ENCODE assay signal across 8 mouse cellular contexts in genomic region chr6:28422651-28423290, GRCm38 (mm10). TPM values are rescaled to one million over a fixed set of nuclear protein-coding genes. Genes with fewer than 3 reads are reported as not detected.
DNase-seq lines count a peak whose midpoint lies in the region; ATAC-seq lines count a peak whose summit lies in the region.

No protein-coding gene starts in this region.

- 72% methylated on average over 15 of the region's 15 CpGs for WGBS in forebrain, embryonic 12.5 days
- WGBS in liver, embryonic 13.5 days (ENCODE audit: insufficient replicate concordance), result 62% methylated on average over 15 of the region's 15 CpGs

- peaks cover 72% of the 10 kb centered on the region for H3K4me1 ChIP-seq in erythroblast, embryonic 14.5 days (ENCODE audit: control insufficient read depth)
- H3K4me1 ChIP-seq in forebrain, embryonic 12.5 days, result peaks cover 36% of the 10 kb centered on the region
- H3K4me1 ChIP-seq in liver, embryonic 13.5 days (replicated peaks), result peaks cover 67% of the 10 kb centered on the region

- H3K9me3 ChIP-seq in erythroblast, embryonic 14.5 days (ENCODE audit: control insufficient read depth, low read length), result no peaks in the 10 kb centered on the region
- H3K9me3 ChIP-seq in forebrain, embryonic 12.5 days, result no peaks in the 10 kb centered on the region
- no peaks in the 10 kb centered on the region for H3K9me3 ChIP-seq in liver, embryonic 13.5 days (replicated peaks)

- peak; percentile 68 for DNase-seq in 3T3-L1 (ENCODE audit: low read depth, low spot score)
- DNase-seq in liver, embryonic 13.5 days, result no peak
- DNase-seq in urinary bladder, postnatal 25 days (ENCODE audit: low spot score), result no peak
- DNase-seq in adrenal gland, postnatal 36 days, result no peak
- no peak for DNase-seq in layer of hippocampus, adult 9-10 months (ENCODE audit: low spot score)

- peaks cover 69% of the 10 kb centered on the region for H3K36me3 ChIP-seq in erythroblast, embryonic 14.5 days (ENCODE audit: control insufficient read depth)
- peaks cover 23% of the 10 kb centered on the region for H3K36me3 ChIP-seq in forebrain, embryonic 12.5 days (replicated peaks)
- peaks cover 45% of the 10 kb centered on the region for H3K36me3 ChIP-seq in liver, embryonic 13.5 days

- no peak overlapping the region for H3K9ac ChIP-seq in forebrain, embryonic 12.5 days
- H3K9ac ChIP-seq in liver, embryonic 13.5 days, result peak overlapping the region; percentile 99

- ATAC-seq in erythroblast, adult 5-6 weeks (replicated peaks; ENCODE audit: low FRiP score, poor library complexity, severe bottlenecking), result no peak
- ATAC-seq in forebrain, embryonic 12.5 days (ENCODE audit: low FRiP score), result no peak; the same call in 1 of the 2 replicates
- ATAC-seq in liver, embryonic 13.5 days (ENCODE audit: low read depth), result no peak

- peak overlapping the region; percentile 66; the same call in 1 of the 2 replicates for H3K4me2 ChIP-seq in forebrain, embryonic 12.5 days
- H3K4me2 ChIP-seq in liver, embryonic 13.5 days, result peak overlapping the region; percentile 95

- H3K27me3 ChIP-seq in erythroblast, embryonic 14.5 days (ENCODE audit: control insufficient read depth), result no peaks in the 10 kb centered on the region
- no peaks in the 10 kb centered on the region for H3K27me3 ChIP-seq in forebrain, embryonic 12.5 days
- H3K27me3 ChIP-seq in liver, embryonic 13.5 days, result no peaks in the 10 kb centered on the region

- no peak overlapping the region for H3K27ac ChIP-seq in forebrain, embryonic 12.5 days
- H3K27ac ChIP-seq in liver, embryonic 13.5 days, result peak overlapping the region; percentile 94

- H3K4me3 ChIP-seq in erythroblast, embryonic 14.5 days (replicated peaks), result peak overlapping the region; percentile 79
- peak overlapping the region; percentile 86; the same call in 1 of the 2 replicates for H3K4me3 ChIP-seq in forebrain, embryonic 12.5 days (replicated peaks)
- peak overlapping the region; percentile 99 for H3K4me3 ChIP-seq in liver, embryonic 13.5 days (replicated peaks)

RNA-seq across cellular contexts. Expression of gene Arf5, which starts 0.6 kb away (rescaled TPM):
- polyA plus RNA-seq in erythroblast, embryonic 14.5 days (2012), result 560 and 598 TPM in 2 replicates
- 175 and 190 TPM in 2 replicates for total RNA-seq in erythroblast, adult 5-6 weeks (2015; ENCODE audit: low replicate concordance)
- 211 and 230 TPM in 2 replicates for total RNA-seq in erythroblast, adult 5-6 weeks (2017; ENCODE audit: low replicate concordance)
- 288 and 291 TPM in 2 replicates for polyA plus RNA-seq in forebrain, embryonic 12.5 days (2016; fragmentation: Nextera tagmentation; extraction: Ambion mirVana)
- 388 and 403 TPM in 2 replicates for polyA plus RNA-seq in liver, embryonic 13.5 days (2015; fragmentation: Nextera tagmentation; extraction: Ambion mirVana)
- total RNA-seq in adrenal gland, postnatal 36 days (2021), result 100 to 1,000 TPM; 149 to 171 TPM

RNA-seq across cellular contexts. Expression of gene Fscn3, which starts 4.8 kb away (rescaled TPM):
- polyA plus RNA-seq in erythroblast, embryonic 14.5 days (2012), result 0.06 TPM in 1 of 2 replicates, not detected in the other
- 0.77 TPM in 1 of 2 replicates, not detected in the other for total RNA-seq in erythroblast, adult 5-6 weeks (2015; ENCODE audit: low replicate concordance)
- total RNA-seq in erythroblast, adult 5-6 weeks (2017; ENCODE audit: low replicate concordance), result 0.09 TPM in 1 of 2 replicates, not detected in the other
- not detected in 2 replicates for polyA plus RNA-seq in forebrain, embryonic 12.5 days (2016; fragmentation: Nextera tagmentation; extraction: Ambion mirVana)
- polyA plus RNA-seq in liver, embryonic 13.5 days (2015; fragmentation: Nextera tagmentation; extraction: Ambion mirVana), result 0.44 and 1.2 TPM in 2 replicates
- total RNA-seq in adrenal gland, postnatal 36 days (2021), result under 1 TPM in 1 of 2 experiments, not detected in 1; 0.17 TPM

RNA-seq across cellular contexts. Expression of gene Gcc1, which starts 5.4 kb away (rescaled TPM):
- polyA plus RNA-seq in erythroblast, embryonic 14.5 days (2012), result 0.48 and 0.64 TPM in 2 replicates
- total RNA-seq in erythroblast, adult 5-6 weeks (2015; ENCODE audit: low replicate concordance), result 8.4 and 8.5 TPM in 2 replicates
- 19.5 and 22.2 TPM in 2 replicates for total RNA-seq in erythroblast, adult 5-6 weeks (2017; ENCODE audit: low replicate concordance)
- polyA plus RNA-seq in forebrain, embryonic 12.5 days (2016; fragmentation: Nextera tagmentation; extraction: Ambion mirVana), result 14.8 and 16.2 TPM in 2 replicates
- 3.7 and 4.4 TPM in 2 replicates for polyA plus RNA-seq in liver, embryonic 13.5 days (2015; fragmentation: Nextera tagmentation; extraction: Ambion mirVana)
- total RNA-seq in adrenal gland, postnatal 36 days (2021), result 10 to 100 TPM; 16.9 to 18.2 TPM

RNA-seq across cellular contexts. Expression of gene Zfp800, which starts 25.0 kb away (rescaled TPM):
- polyA plus RNA-seq in erythroblast, embryonic 14.5 days (2012), result 0.97 and 1.7 TPM in 2 replicates
- total RNA-seq in erythroblast, adult 5-6 weeks (2015; ENCODE audit: low replicate concordance), result 19.2 and 32.8 TPM in 2 replicates
- total RNA-seq in erythroblast, adult 5-6 weeks (2017; ENCODE audit: low replicate concordance), result 31.1 and 42.8 TPM in 2 replicates
- polyA plus RNA-seq in forebrain, embryonic 12.5 days (2016; fragmentation: Nextera tagmentation; extraction: Ambion mirVana), result 28.1 and 28.4 TPM in 2 replicates
- polyA plus RNA-seq in liver, embryonic 13.5 days (2015; fragmentation: Nextera tagmentation; extraction: Ambion mirVana), result 33.3 and 38.4 TPM in 2 replicates
- 10 to 100 TPM; 25.5 to 27.5 TPM for total RNA-seq in adrenal gland, postnatal 36 days (2021)

RNA-seq across cellular contexts. Expression of gene Pax4, which starts 26.4 kb away (rescaled TPM):
- polyA plus RNA-seq in erythroblast, embryonic 14.5 days (2012), result not detected in 2 replicates
- total RNA-seq in erythroblast, adult 5-6 weeks (2015; ENCODE audit: low replicate concordance), result not detected in 2 replicates
- total RNA-seq in erythroblast, adult 5-6 weeks (2017; ENCODE audit: low replicate concordance), result not detected in 2 replicates
- 0.14 TPM in 1 of 2 replicates, not detected in the other for polyA plus RNA-seq in forebrain, embryonic 12.5 days (2016; fragmentation: Nextera tagmentation; extraction: Ambion mirVana)
- polyA plus RNA-seq in liver, embryonic 13.5 days (2015; fragmentation: Nextera tagmentation; extraction: Ambion mirVana), result not detected in 2 replicates
- not detected for total RNA-seq in adrenal gland, postnatal 36 days (2021)
